9 mouse cellular contexts compared by ENCODE assay signal in genomic region chr1:19209776-19210175, GRCm38 (mm10). TPM values are rescaled to one million over a fixed set of nuclear protein-coding genes. Genes with fewer than 3 reads are reported as not detected.
DNase-seq lines count a peak whose midpoint lies in the region; ATAC-seq lines count a peak whose summit lies in the region.
"Had no signal": no experiment of that assay in that cellular context is flagged by ENCODE, and none has a peak within 500 bp of the region (broad histone marks: within the 10 kb centered on the region; RNA-seq: fewer than 3 reads in every experiment).

No protein-coding gene starts in this region.

- intact Hi-C loops in heart, postnatal 36 days (cut with DNase I): loop anchor here (5.0 to 10.0 kb wide), 2 partner anchors 765 to 1303 kb away; no protein-coding TSS in a partner anchor
- intact Hi-C loops in gastrocnemius, postnatal 14 days (cut with DNase I; ENCODE audit: low total_unique reads): loop anchor here (5.0 kb wide), 1 partner anchor 1303 kb away; no protein-coding TSS in a partner anchor

- no peak for DNase-seq in heart, postnatal 36 days
- peak; percentile 75 for DNase-seq in embryo, embryonic 11 days
- DNase-seq in layer of hippocampus, postnatal 25 days (ENCODE audit: extremely low spot score in 1 of 2, low spot score in 1 of 2): no peak
- no peak for DNase-seq in cerebellum, adult 18-20 months
- DNase-seq in gastrocnemius, postnatal 14 days: no peak
- DNase-seq: right cerebral cortex, postnatal 4 days had no signal

- H3K36me3 ChIP-seq in heart, embryonic 14.5 days (ENCODE audit: control insufficient read depth, insufficient read depth, low read length): no peaks in the 10 kb centered on the region
- no peaks in the 10 kb centered on the region for H3K36me3 ChIP-seq in intestine, embryonic 15.5 days
- no peaks in the 10 kb centered on the region for H3K36me3 ChIP-seq in midbrain, embryonic 15.5 days (replicated peaks)

- peak overlapping the region; percentile 18 to 31 for H3K4me3 ChIP-seq in heart, embryonic 14.5 days (ENCODE audit: control insufficient read depth in 1 of 2, insufficient read depth in 1 of 2, low read depth in 1 of 2, low read length in 2 of 2)
- H3K4me3 ChIP-seq in intestine, embryonic 15.5 days (replicated peaks): peak overlapping the region; percentile 22
- H3K4me3 ChIP-seq in midbrain, embryonic 15.5 days: peak overlapping the region; percentile 42

- H3K27ac ChIP-seq in heart, embryonic 14.5 days (replicated peaks in 1 of 2; ENCODE audit: control insufficient read depth in 1 of 2, insufficient read depth in 1 of 2, low read depth in 2 of 2, low read length in 2 of 2): no peak overlapping the region
- H3K27ac ChIP-seq in intestine, embryonic 15.5 days: no peak overlapping the region
- peak overlapping the region; percentile 83 for H3K27ac ChIP-seq in midbrain, embryonic 15.5 days

- H3K9ac ChIP-seq in heart, embryonic 14.5 days (ENCODE audit: low read length): no peak overlapping the region
- H3K9ac ChIP-seq in intestine, embryonic 15.5 days: no peak overlapping the region
- peak overlapping the region; percentile 52 for H3K9ac ChIP-seq in midbrain, embryonic 15.5 days

- peaks cover 78% of the 10 kb centered on the region for H3K27me3 ChIP-seq in heart, embryonic 14.5 days (ENCODE audit: control insufficient read depth, insufficient read depth, low read length)
- H3K27me3 ChIP-seq in intestine, embryonic 15.5 days (replicated peaks): peaks cover 52% of the 10 kb centered on the region
- peaks cover 39% of the 10 kb centered on the region for H3K27me3 ChIP-seq in midbrain, embryonic 15.5 days (replicated peaks)

- H3K4me1 ChIP-seq in heart, embryonic 14.5 days (ENCODE audit: control insufficient read depth in 2 of 2, insufficient read depth in 2 of 2, low read length in 2 of 2): peaks cover 0 to 3% of the 10 kb centered on the region in 2 experiments; a peak in 1 of 4 replicates
- H3K4me1 ChIP-seq in intestine, embryonic 15.5 days (replicated peaks): no peaks in the 10 kb centered on the region
- H3K4me1 ChIP-seq in midbrain, embryonic 15.5 days: 0 out of 2 replicates have a peak, but pooled peaks cover 2% of the 10 kb centered on the region

- ATAC-seq in heart, embryonic 14.5 days (ENCODE audit: insufficient number of reproducible peaks, insufficient read depth, low FRiP score, low read depth): no peak
- 0 out of 2 replicates have a peak, but pooled peaks have one; percentile 51 for ATAC-seq in intestine, embryonic 15.5 days
- ATAC-seq in midbrain, embryonic 15.5 days (replicated peaks): no peak

- no peaks in the 10 kb centered on the region for H3K9me3 ChIP-seq in heart, embryonic 14.5 days (ENCODE audit: control insufficient read depth, low read length)
- no peaks in the 10 kb centered on the region for H3K9me3 ChIP-seq in intestine, embryonic 15.5 days
- H3K9me3 ChIP-seq in midbrain, embryonic 15.5 days: no peaks in the 10 kb centered on the region

- peak overlapping the region; percentile 58 for H3K4me2 ChIP-seq in heart, embryonic 14.5 days (ENCODE audit: low read length)
- peak overlapping the region; percentile 52 for H3K4me2 ChIP-seq in intestine, embryonic 15.5 days (replicated peaks)
- peak overlapping the region; percentile 9; the same call in 1 of the 2 replicates for H3K4me2 ChIP-seq in midbrain, embryonic 15.5 days

- WGBS in heart, embryonic 14.5 days: under 1% methylated on average over 31 of the region's 31 CpGs
- WGBS in intestine, embryonic 15.5 days: under 1% methylated on average over 31 of the region's 31 CpGs
- whole genome bisulfite sequencing in midbrain, embryonic 15.5 days: under 1% methylated on average over 31 of the region's 31 CpGs

RNA-seq across cellular contexts. Expression of gene Tfap2b, which starts 1.1 kb away (rescaled TPM):
- polyA plus RNA-seq in heart, embryonic 14.5 days (2014; fragmentation: Nextera tagmentation; extraction: Ambion mirVana): 0.23 TPM in 1 of 2 replicates, not detected in the other
- total RNA-seq in heart, postnatal 36 days (2021): not detected
- 1.1 TPM in 2 replicates for polyA plus RNA-seq in intestine, embryonic 15.5 days (2015; fragmentation: Nextera tagmentation; extraction: Ambion mirVana)
- 239 and 264 TPM in 2 replicates for polyA plus RNA-seq in midbrain, embryonic 15.5 days (2015; fragmentation: Nextera tagmentation; extraction: Ambion mirVana)
- under 1 TPM; 0.12 to 0.49 TPM for total RNA-seq in layer of hippocampus, postnatal 25 days (2021)
- total RNA-seq in gastrocnemius, postnatal 14 days (2021): not detected
